Mouse (Mus musculus) hindbrain, embryonic 11.5 days (tissue): ENCODE measurements around the gene Mgat4a. TPM values are rescaled to one million over a fixed set of nuclear protein-coding genes. Genes with fewer than 3 reads are reported as not detected.

Experiments used
- ATAC-seq: fragments of 200-750 bp; cut with Nextera tagmentation; 2 replicates; pipeline ENCODE4 v1.8.0; 2017; ENCODE audit warnings: mild to moderate bottlenecking, moderate TSS enrichment, moderate library complexity; ENCODE audit not compliant: low FRiP score
- DNase-seq: peaks from one replicate; pipeline ENCODE4 v3.0.0-alpha.2; 2015; ENCODE audit warnings: low spot score
- H3K27ac ChIP-seq: fragments of 300-500 bp; sonication (generic); 2 replicates; pipeline ENCODE4 v1.5.1; 2014; ENCODE audit warnings: mild to moderate bottlenecking, low read depth, low read length
- H3K27me3 ChIP-seq: fragments of 300-500 bp; sonication (generic); 2 replicates; pipeline ENCODE4 v1.6.1; 2014; ENCODE audit warnings: mild to moderate bottlenecking, low read length, moderate library complexity, mixed read lengths; ENCODE audit not compliant: control insufficient read depth, insufficient read depth
- H3K36me3 ChIP-seq: fragments of 300-500 bp; sonication (generic); 2 replicates; pipeline ENCODE4 v1.6.1; 2014; ENCODE audit warnings: mild to moderate bottlenecking, low read length, moderate library complexity, mixed read lengths; ENCODE audit not compliant: control insufficient read depth, insufficient read depth
- H3K4me1 ChIP-seq: fragments of 300-500 bp; sonication (generic); replicated peaks from 2 replicates; pipeline ENCODE4 v1.6.1; 2014; ENCODE audit warnings: low read length, mixed read lengths; ENCODE audit not compliant: control insufficient read depth, insufficient read depth
- H3K4me2 ChIP-seq: fragments of 300-500 bp; sonication (generic); replicated peaks from 2 replicates; pipeline ENCODE4 v1.6.1; 2014; ENCODE audit warnings: mild to moderate bottlenecking, low read depth, low read length
- H3K4me3 ChIP-seq: fragments of 300-500 bp; sonication (generic); 2 replicates; pipeline ENCODE4 v1.5.1; 2014; ENCODE audit warnings: low read depth, low read length
- H3K9ac ChIP-seq: fragments of 300-500 bp; sonication (generic); 2 replicates; pipeline ENCODE4 v1.6.1; 2014; ENCODE audit warnings: low read depth, low read length
- H3K9me3 ChIP-seq: fragments of 300-500 bp; sonication (generic); 2 replicates; pipeline ENCODE4 v1.6.1; 2016; ENCODE audit warnings: low read length; ENCODE audit not compliant: control insufficient read depth
- WGBS: fragments of 180-500 bp; shearing (Covaris S2); extraction: QIAGEN DNeasy Blood & Tissue Kit; methylation state at CpG from one replicate; pipeline ENCODE4 v1.1.7; 2014; 5-methylcytosine and 5-hydroxymethylcytosine counted together
- polyA plus RNA-seq: library from polyadenylated mRNA; unstranded; fragments of >200 nt; fragmentation: Nextera tagmentation; extraction: Ambion mirVana; gene quantifications from 2 replicates; pipeline ENCODE4 v1.2.1, GENCODE M21; 2014

The Mgat4a gene
- polyA plus RNA-seq, 1 experiment from 2014 or later: 8.7 TPM

DNA sequence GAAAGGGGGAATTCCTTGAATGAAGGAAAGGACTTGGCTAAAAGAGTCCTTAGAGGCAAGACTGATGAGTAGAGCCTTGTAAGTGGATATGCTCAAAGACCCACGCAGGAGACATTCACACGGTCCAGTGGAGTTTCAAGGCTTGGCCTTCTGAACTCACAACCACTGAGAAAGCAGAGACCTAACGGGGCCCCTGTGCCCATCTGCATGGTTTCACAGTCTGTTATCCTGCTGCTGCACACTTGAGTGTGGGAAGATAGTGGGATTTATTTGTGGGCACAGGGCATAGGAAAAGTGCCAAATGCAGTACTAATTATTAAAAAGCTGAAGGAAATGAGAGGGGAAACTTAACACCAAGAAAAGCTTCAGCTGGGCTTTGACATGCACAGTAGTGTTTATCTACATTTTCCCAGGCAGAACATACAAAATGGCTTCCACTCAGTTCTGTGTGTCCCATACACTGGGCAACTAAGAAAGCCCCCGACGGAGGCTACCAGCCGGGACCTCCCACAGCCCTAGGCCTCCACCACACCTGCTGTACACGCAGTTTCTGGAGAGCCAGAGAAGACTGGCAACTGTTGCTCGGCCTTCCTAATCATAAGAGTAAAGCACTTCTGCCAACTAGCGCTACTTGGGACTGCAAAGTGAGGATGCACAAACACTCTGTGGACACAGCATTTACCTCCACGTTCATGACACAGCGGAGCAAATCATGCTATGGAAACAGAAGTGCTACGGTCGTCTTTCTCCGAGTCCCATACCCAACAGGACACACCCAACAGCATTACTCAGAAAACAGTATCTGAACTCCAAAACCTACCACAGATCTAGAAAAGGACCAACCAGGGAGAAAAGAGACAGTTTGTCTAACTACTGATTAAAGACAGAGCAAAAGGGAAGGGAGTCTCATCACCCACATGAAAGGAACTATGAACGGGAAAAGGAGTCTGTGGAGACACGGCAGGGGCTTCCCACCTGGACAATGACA, 97.7 kb downstream of the Mgat4a start:
- Histone ChIP-seq H3K4me3 (no peak overlapping the region), H3K4me2 (no peak overlapping the region), H3K4me1 (no peaks in the 10 kb centered on the region), H3K36me3 (peaks cover 5% of the 10 kb centered on the region; the same call in 1 of the 2 replicates), H3K9me3 (no peaks in the 10 kb centered on the region), H3K27ac (no peak overlapping the region), H3K9ac (no peak overlapping the region), H3K27me3 (no peaks in the 10 kb centered on the region)
- WGBS: 94% methylated on average over 16 of the region's 16 CpGs
- DNase-seq (no peak), ATAC-seq (no peak)

DNA sequence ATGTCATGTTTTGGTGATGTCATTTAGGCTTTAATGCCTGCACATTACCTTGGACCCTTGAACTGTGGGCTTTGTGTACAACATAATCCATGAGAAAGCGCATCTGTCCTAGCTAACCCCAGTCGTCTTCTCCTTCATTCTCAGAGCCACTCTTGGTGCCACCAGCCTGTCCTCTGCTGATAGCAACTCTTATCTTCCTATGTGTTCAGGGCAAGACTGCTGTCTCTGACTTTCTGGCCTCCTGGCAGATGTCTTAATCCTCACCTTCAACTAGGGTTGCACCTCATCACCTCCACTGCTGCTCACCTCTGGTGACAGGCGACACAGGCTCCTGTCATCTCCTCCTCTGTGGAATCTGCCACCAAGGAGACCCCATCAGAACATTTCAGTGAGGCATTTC, 104.4 kb downstream of the Mgat4a start:
- H3K4me2 ChIP-seq: no peak overlapping the region
- H3K4me1 ChIP-seq: no peaks in the 10 kb centered on the region
- no peaks in the 10 kb centered on the region for H3K9me3 ChIP-seq
- peaks cover 10% of the 10 kb centered on the region; the same call in 1 of the 2 replicates for H3K36me3 ChIP-seq
- no peaks in the 10 kb centered on the region for H3K27me3 ChIP-seq
- DNase-seq (no peak), ATAC-seq (no peak)
- no peak overlapping the region for H3K9ac ChIP-seq
- WGBS: 87% methylated on average over 3 of the region's 3 CpGs
- no peak overlapping the region for H3K27ac ChIP-seq
- no peak overlapping the region for H3K4me3 ChIP-seq

GRCm38 (mm10) chr1:37430297-37430840, 110.4 kb downstream of the Mgat4a start:
- Histone ChIP-seq H3K36me3 (no peaks in the 10 kb centered on the region; the same call in 1 of the 2 replicates), H3K9ac (peak overlapping the region; percentile 82), H3K4me2 (peak overlapping the region; percentile 66), H3K27me3 (no peaks in the 10 kb centered on the region), H3K4me1 (peaks cover 4% of the 10 kb centered on the region; the same call in 1 of the 2 replicates), H3K9me3 (no peaks in the 10 kb centered on the region), H3K4me3 (peak overlapping the region; percentile 79), H3K27ac (peak overlapping the region; percentile 49; the same call in 1 of the 2 replicates)
- DNase-seq (no peak), ATAC-seq (peak; percentile 59; the same call in 1 of the 2 replicates)
- 2% methylated on average over 40 of the region's 40 CpGs for WGBS

- H3K27ac ChIP-seq: peak within 1 kb of the TSS; percentile 49; the same call in 1 of the 2 replicates
- H3K36me3 ChIP-seq: no peaks in the 10 kb centered on the region; the same call in 1 of the 2 replicates
Observed at GRCm38 (mm10) chr1:37429366-37430296, 111.2 kb downstream of the Mgat4a start, which contains the start of the genes Coa5 and Unc50. TSS of gene Coa5 (minus strand) at chr1:37430103. TSS of gene Unc50 (plus strand) at chr1:37430139.

DNA sequence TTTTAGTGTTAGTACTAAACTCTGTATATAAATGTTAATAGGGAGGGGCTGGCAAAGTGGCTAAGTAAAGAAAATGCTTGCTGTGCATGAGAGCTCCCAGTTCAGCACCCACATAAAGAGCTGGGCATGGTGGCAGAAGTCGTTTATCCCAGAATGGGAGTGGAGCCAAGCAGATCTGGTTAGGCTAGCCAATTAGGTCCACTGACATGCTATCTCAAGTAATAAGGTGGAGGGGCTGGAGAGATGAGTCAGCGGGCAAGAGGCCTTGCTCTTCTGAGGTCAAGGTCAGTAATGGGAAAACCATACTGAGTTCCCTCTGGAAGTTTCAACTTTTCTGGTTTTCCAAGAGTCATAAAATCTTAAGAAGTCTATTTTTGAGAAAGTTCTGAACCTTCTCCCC, 111.9 kb downstream of the Mgat4a start:
- ATAC-seq (no peak), DNase-seq (no peak)
- Histone ChIP-seq H3K27ac (no peak overlapping the region), H3K9ac (peak overlapping the region; percentile 82; the same call in 1 of the 2 replicates), H3K36me3 (no peaks in the 10 kb centered on the region; the same call in 1 of the 2 replicates), H3K4me2 (peak overlapping the region; percentile 79), H3K4me1 (peaks cover 4% of the 10 kb centered on the region; the same call in 1 of the 2 replicates), H3K4me3 (peak overlapping the region; percentile 79), H3K27me3 (no peaks in the 10 kb centered on the region), H3K9me3 (no peaks in the 10 kb centered on the region)
- 82% methylated on average over 2 of the region's 2 CpGs for WGBS

More at GRCm38 (mm10) chr1:37429366-37430296, 111.2 kb downstream of the Mgat4a start, which contains the start of the genes Coa5 and Unc50:
- peak within 1 kb of the TSS; percentile 79 for H3K4me2 ChIP-seq
- WGBS: 3% methylated on average over 57 of the region's 57 CpGs
- peak within 1 kb of the TSS; percentile 82 for H3K9ac ChIP-seq
- ATAC-seq (peak; percentile 98), DNase-seq (peak; percentile 93)
- no peaks in the 10 kb centered on the region for H3K27me3 ChIP-seq
- no peaks in the 10 kb centered on the region for H3K9me3 ChIP-seq
- H3K4me1 ChIP-seq: peaks cover 4% of the 10 kb centered on the region; the same call in 1 of the 2 replicates
- H3K4me3 ChIP-seq: peak within 1 kb of the TSS; percentile 79

DNA sequence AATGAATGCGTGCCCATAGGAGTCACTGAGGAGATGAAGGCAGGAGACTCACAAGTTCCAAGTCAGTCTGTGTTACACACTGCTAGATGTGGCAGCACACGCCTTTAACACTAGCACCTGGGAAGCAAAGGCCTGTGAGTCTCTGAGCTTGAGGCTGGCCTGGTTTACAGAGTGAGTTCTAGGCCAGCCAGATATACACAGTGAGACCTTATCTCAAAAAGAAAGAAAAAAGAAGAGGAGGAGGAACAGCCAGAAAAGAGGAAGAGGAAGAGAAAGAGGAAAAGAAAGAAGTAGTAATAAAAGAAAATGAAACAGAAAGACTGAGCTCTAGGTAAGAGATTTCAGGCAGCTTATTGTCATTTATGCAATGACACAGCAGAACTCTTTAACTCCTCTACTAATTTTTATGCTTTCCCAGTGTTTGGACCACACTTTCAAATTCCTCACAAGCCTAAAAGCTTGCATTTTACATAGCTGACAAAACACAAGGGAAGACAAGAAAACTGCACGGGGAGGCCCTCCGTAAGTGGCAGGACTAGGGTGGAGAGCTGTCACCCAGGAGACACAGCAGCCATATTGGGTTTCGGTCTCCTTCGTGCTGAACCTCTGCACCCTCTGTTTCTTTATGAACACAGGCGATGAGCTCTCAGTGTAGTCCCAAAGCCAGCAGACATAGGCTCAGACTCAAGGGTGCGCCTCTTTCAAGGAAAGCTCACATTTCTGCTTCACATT, 113.5 kb downstream of the Mgat4a start:
- H3K36me3 ChIP-seq: no peaks in the 10 kb centered on the region; the same call in 1 of the 2 replicates

GRCm38 (mm10) chr1:37419420-37419819, 121.4 kb downstream of the Mgat4a start:
- H3K4me1 ChIP-seq: no peaks in the 10 kb centered on the region
- H3K4me2 ChIP-seq: no peak overlapping the region
- no peak overlapping the region for H3K4me3 ChIP-seq
- 100% methylated on average over 1 of the region's 1 CpGs for WGBS
- DNase-seq (peak; percentile 52), ATAC-seq (no peak)
- H3K27ac ChIP-seq: no peak overlapping the region
- no peak overlapping the region for H3K9ac ChIP-seq
- no peaks in the 10 kb centered on the region for H3K27me3 ChIP-seq
- no peaks in the 10 kb centered on the region for H3K9me3 ChIP-seq
- H3K36me3 ChIP-seq: no peaks in the 10 kb centered on the region

More for the DNA sequence above, 113.5 kb downstream of the Mgat4a start:
- Histone ChIP-seq H3K9ac (no peak overlapping the region), H3K27me3 (no peaks in the 10 kb centered on the region), H3K4me3 (no peak overlapping the region), H3K4me2 (no peak overlapping the region), H3K27ac (no peak overlapping the region), H3K9me3 (no peaks in the 10 kb centered on the region), H3K4me1 (peaks cover 4% of the 10 kb centered on the region; the same call in 1 of the 2 replicates)
- DNase-seq: no peak
- 95% methylated on average over 8 of the region's 8 CpGs for WGBS
- no peak for ATAC-seq
